Mouse (Mus musculus): ENCODE results near the gene Mtmr10.

The Mtmr10 gene

GRCm38 (mm10) chr7:64371940-64372878, 84.8 kb downstream of the Mtmr10 start:
- DNase-seq (ENCODE audit: extremely low read depth, low read depth): no peak

GRCm38 (mm10) chr7:64373147-64373829, 85.8 kb downstream of the Mtmr10 start:
- no peak for DNase-seq (ENCODE audit: extremely low read depth, low read depth)

GRCm38 (mm10) chr7:64373830-64374562, 86.5 kb downstream of the Mtmr10 start, which contains the start of gene Fan1:
Gene Fan1 (minus strand): TSS chr7:64374095.
- DNase-seq (ENCODE audit: extremely low read depth, low read depth): peak; percentile 81
